11 mouse cellular contexts compared by ENCODE assay signal in genomic region chr3:103385383-103386291, GRCm38 (mm10).
DNase-seq lines count a peak whose midpoint lies in the region; ATAC-seq and TF ChIP-seq lines count a peak whose summit lies in the region.
"Had no signal": no experiment of that assay in that cellular context is flagged by ENCODE, and none has a peak within 500 bp of the region (broad histone marks: within the 10 kb centered on the region; RNA-seq: fewer than 3 reads in every experiment).

No protein-coding gene starts in this region.

- WGBS in lung, embryonic 16.5 days, result 78% methylated on average over 5 of the region's 5 CpGs
- WGBS in lung, adult 2 months, result 59% methylated on average over 5 of the region's 5 CpGs
- 77% methylated on average over 5 of the region's 5 CpGs for WGBS in heart, embryonic 12.5 days

- no peaks in the 10 kb centered on the region for H3K9me3 ChIP-seq in lung, embryonic 16.5 days (ENCODE audit: control insufficient read depth, low read length)
- H3K9me3 ChIP-seq in heart, embryonic 12.5 days (replicated peaks), result peaks cover 8% of the 10 kb centered on the region
- H3K9me3 ChIP-seq: neural tube, embryonic 13.5 days had no signal

- peak; percentile 58 for ATAC-seq in lung, embryonic 16.5 days (ENCODE audit: low read depth)
- peak; percentile 14 for ATAC-seq in megakaryocyte progenitor cell, adult 5-6 weeks (replicated peaks; ENCODE audit: poor library complexity)
- no peak for ATAC-seq in heart, embryonic 12.5 days (ENCODE audit: insufficient number of reproducible peaks, low FRiP score)

- TF ChIP-seq POLR2A in lung, adult 2 months (IDR thresholded peaks at IDR 0.05; ENCODE audit: borderline replicate concordance, extremely low read depth, low read depth, low read length), result no peak

- TF ChIP-seq CTCF in lung, adult 2 months (IDR thresholded peaks at IDR 0.05; ENCODE audit: insufficient read depth, low read length), result no peak

- no peaks in the 10 kb centered on the region for H3K36me3 ChIP-seq in lung, embryonic 16.5 days (ENCODE audit: control insufficient read depth, insufficient read depth, low read length)
- H3K36me3 ChIP-seq in heart, embryonic 12.5 days, result no peaks in the 10 kb centered on the region
- H3K36me3 ChIP-seq: neural tube, embryonic 13.5 days had no signal

- H3K4me3 ChIP-seq in lung, embryonic 16.5 days (ENCODE audit: low read length), result no peak overlapping the region
- H3K4me3 ChIP-seq in lung, adult 2 months (replicated peaks; ENCODE audit: extremely low read depth, low read depth, low read length), result no peak overlapping the region
- no peak overlapping the region for H3K4me3 ChIP-seq in heart, embryonic 12.5 days
- H3K4me3 ChIP-seq: neural tube, embryonic 13.5 days had no signal

- H3K27me3 ChIP-seq in lung, embryonic 16.5 days (ENCODE audit: control insufficient read depth, insufficient read depth, low read depth, low read length), result no peaks in the 10 kb centered on the region
- no peaks in the 10 kb centered on the region for H3K27me3 ChIP-seq in heart, embryonic 12.5 days (replicated peaks)
- H3K27me3 ChIP-seq: neural tube, embryonic 13.5 days had no signal

- H3K27ac ChIP-seq in lung, embryonic 16.5 days (ENCODE audit: low read length), result no peak overlapping the region
- no peak overlapping the region for H3K27ac ChIP-seq in heart, embryonic 12.5 days (ENCODE audit: poor library complexity, severe bottlenecking)
- H3K27ac ChIP-seq: neural tube, embryonic 13.5 days had no signal

- no peak for DNase-seq in lung, adult 2 months
- DNase-seq in c-Kit-positive CD71-positive TER-119-positive erythroid progenitor cells, embryonic 14.5 days (ENCODE audit: low spot score), result peak; percentile 16
- DNase-seq in thymus, postnatal 14 days, result peak; percentile 86
- no peak for DNase-seq in adrenal gland, postnatal 25 days
- no peak for DNase-seq in testis, postnatal 14 days (ENCODE audit: low spot score)
- DNase-seq: kidney, postnatal 36 days had no signal

- H3K4me2 ChIP-seq in lung, embryonic 16.5 days (ENCODE audit: low read depth, low read length), result no peak overlapping the region
- no peak overlapping the region for H3K4me2 ChIP-seq in heart, embryonic 12.5 days
- H3K4me2 ChIP-seq: heart, embryonic 11.5 days; neural tube, embryonic 13.5 days had no signal

- H3K9ac ChIP-seq in lung, embryonic 16.5 days (ENCODE audit: low read length), result no peak overlapping the region
- no peak overlapping the region for H3K9ac ChIP-seq in heart, embryonic 12.5 days
- H3K9ac ChIP-seq: neural tube, embryonic 13.5 days had no signal

- H3K4me1 ChIP-seq in lung, embryonic 16.5 days (replicated peaks; ENCODE audit: control insufficient read depth, insufficient read depth, low read length), result no peaks in the 10 kb centered on the region
- no peaks in the 10 kb centered on the region for H3K4me1 ChIP-seq in lung, adult 2 months (ENCODE audit: control insufficient read depth, insufficient read depth, low read length)
- peaks cover 10% of the 10 kb centered on the region; the same call in 1 of the 2 replicates for H3K4me1 ChIP-seq in heart, embryonic 12.5 days (replicated peaks)
- H3K4me1 ChIP-seq: neural tube, embryonic 13.5 days had no signal

Comparison
In these comparisons a context has a peak if more than half of its experiments do, and no peak if none do; other contexts are left out.
1. DNase-seq: peak in c-Kit-positive CD71-positive TER-119-positive erythroid progenitor cells, embryonic 14.5 days (single experiment) and thymus, postnatal 14 days (single experiment); none in lung, adult 2 months (single experiment), adrenal gland, postnatal 25 days (single experiment) and testis, postnatal 14 days (single experiment).